Mouse (Mus musculus) left cerebral cortex, postnatal 10 days (tissue): ENCODE data around the gene Actr1b. TPM values are rescaled to one million over a fixed set of nuclear protein-coding genes. Genes with fewer than 3 reads are reported as not detected.

ENCODE experiments used
- DNase-seq, 2 experiments: peaks; one replicate each; pipeline ENCODE4 v3.0.0; 2021 to 2022; ENCODE audit warnings: low spot score in 2 of 2, mixed read lengths in 1 of 2; ENCODE audit errors: extremely low spot score in 1 of 2
- intact Hi-C: fragments of 180-260 bp; cut with DNase I; formaldehyde crosslinking; loops from one replicate; pipeline ENCODE4 v1.15.1; 2025
- total RNA-seq, 2 experiments: library from RNA; stranded (reverse); gene quantifications; 2 replicates each; pipeline ENCODE4 v1.2.3; 2021

Gene Actr1b
- total RNA-seq = 100 to 1,000 TPM; 202 to 213 TPM

- no peak for DNase-seq
- intact Hi-C loops = no loop called here
Measured at GRCm38 (mm10) chr1:36714311-36714710, at the start of gene Actr1b. Gene Actr1b, minus strand, starts transcription at chr1:36714422.

- DNase-seq = peak in 1 of 2 experiments; percentile 16
- intact Hi-C loops = no loop called here
Measured at GRCm38 (mm10) chr1:36761568-36761967, 47.3 kb upstream of the Actr1b start, which contains the start of gene Zap70. Gene Zap70, plus strand, starts transcription at chr1:36761798.

- DNase-seq = peak in 1 of 2 experiments; percentile 9
- intact Hi-C loops = no loop called here
Measured at GRCm38 (mm10) chr1:36761061-36761460, 46.8 kb upstream of the Actr1b start.

GRCm38 (mm10) chr1:36760401-36760800, 46.2 kb upstream of the Actr1b start:
- intact Hi-C loops = no loop called here

GRCm38 (mm10) chr1:36759076-36759475, 44.9 kb upstream of the Actr1b start:
- intact Hi-C loops = no loop called here
- DNase-seq = peak in 1 of 2 experiments; percentile 9

More at GRCm38 (mm10) chr1:36760401-36760800, 46.2 kb upstream of the Actr1b start:
- DNase-seq = peak in 1 of 2 experiments; percentile 10

GRCm38 (mm10) chr1:36758553-36758952, 44.3 kb upstream of the Actr1b start:
- peak in 1 of 2 experiments; percentile 10 for DNase-seq
- intact Hi-C loops = no loop called here

GRCm38 (mm10) chr1:36753932-36754675, 39.9 kb upstream of the Actr1b start:
- intact Hi-C loops = no loop called here
- DNase-seq = peak in 1 of 2 experiments; percentile 6

GRCm38 (mm10) chr1:36746452-36746851, 32.2 kb upstream of the Actr1b start:
- intact Hi-C loops = no loop called here

GRCm38 (mm10) chr1:36745661-36746060, 31.4 kb upstream of the Actr1b start:
- no peak for DNase-seq
- intact Hi-C loops = no loop called here

More at GRCm38 (mm10) chr1:36746452-36746851, 32.2 kb upstream of the Actr1b start:
- peak in 1 of 2 experiments; percentile 58 for DNase-seq

GRCm38 (mm10) chr1:36744268-36744944, 30.2 kb upstream of the Actr1b start:
- peak; percentile 70 to 73 for DNase-seq
- intact Hi-C loops = no loop called here

GRCm38 (mm10) chr1:36743046-36743445, 28.8 kb upstream of the Actr1b start:
- intact Hi-C loops = no loop called here
- DNase-seq = no peak

GRCm38 (mm10) chr1:36739231-36739630, 25.0 kb upstream of the Actr1b start:
- DNase-seq = no peak
- intact Hi-C loops = loop anchor here (5.0 kb wide), 1 partner anchor 513 kb away; no protein-coding TSS in a partner anchor

- peak; percentile 80 to 84 for DNase-seq
- intact Hi-C loops = loop anchor here (5.0 kb wide), 1 partner anchor 515 kb away; no protein-coding TSS in a partner anchor
Measured at GRCm38 (mm10) chr1:36737300-36737699, 23.1 kb upstream of the Actr1b start.

GRCm38 (mm10) chr1:36724057-36724431, 9.8 kb upstream of the Actr1b start:
- no peak for DNase-seq
- intact Hi-C loops = no loop called here

- intact Hi-C loops = no loop called here
- DNase-seq = no peak
Measured at GRCm38 (mm10) chr1:36723146-36724056, 9.2 kb upstream of the Actr1b start.

- DNase-seq = no peak
- intact Hi-C loops = no loop called here
Measured at GRCm38 (mm10) chr1:36718786-36719185, 4.6 kb upstream of the Actr1b start.

GRCm38 (mm10) chr1:36711104-36711503, 3.1 kb downstream of the Actr1b start:
- DNase-seq = no peak
- intact Hi-C loops = no loop called here

- DNase-seq = peak; percentile 97 to 99
- intact Hi-C loops = no loop called here
Measured at GRCm38 (mm10) chr1:36709854-36710280, 4.4 kb downstream of the Actr1b start, which contains the start of gene 4933424G06Rik. Gene 4933424G06Rik, plus strand, starts transcription at chr1:36710149.
